Mouse (Mus musculus) limb, embryonic 11.5 days (tissue): ENCODE measurements at regions not wholly inside any gene's neighbourhood (a gene's known extent, or its start where the extent isn't known, plus 50 kb on each side); places are given as distances from the start of the nearest gene placed in this dataset.

Experiments used
- ATAC-seq: fragments of 200-750 bp; cut with Nextera tagmentation; 2 replicates; pipeline ENCODE4 v1.8.0; 2017; ENCODE audit warnings: low read depth; ENCODE audit not compliant: insufficient number of reproducible peaks, low FRiP score, low TSS enrichment
- DNase-seq: peaks from one replicate; pipeline ENCODE4 v3.0.0-alpha.2; 2015; ENCODE audit warnings: low spot score
- H3K27ac ChIP-seq: fragments of 300-500 bp; sonication (generic); replicated peaks from 2 replicates; pipeline ENCODE4 v1.5.1; 2014; ENCODE audit warnings: low read depth, mild to moderate bottlenecking, low read length
- H3K27me3 ChIP-seq: fragments of 300-500 bp; sonication (generic); 2 replicates; pipeline ENCODE4 v1.6.1; 2014; ENCODE audit warnings: mild to moderate bottlenecking, low read length, mixed read lengths; ENCODE audit not compliant: control insufficient read depth, insufficient read depth
- H3K36me3 ChIP-seq: fragments of 300-500 bp; sonication (generic); 2 replicates; pipeline ENCODE4 v1.6.1; 2014; ENCODE audit warnings: mild to moderate bottlenecking, low read length, moderate library complexity, mixed read lengths; ENCODE audit not compliant: control insufficient read depth, insufficient read depth
- H3K4me1 ChIP-seq: fragments of 300-500 bp; sonication (generic); 2 replicates; pipeline ENCODE4 v1.6.1; 2014; ENCODE audit warnings: low read length, mixed read lengths; ENCODE audit not compliant: control insufficient read depth, insufficient read depth
- H3K4me2 ChIP-seq: fragments of 300-500 bp; sonication (generic); 2 replicates; pipeline ENCODE4 v1.6.1; 2014; ENCODE audit warnings: low read depth, mild to moderate bottlenecking, moderate library complexity; ENCODE audit not compliant: severe bottlenecking
- H3K4me3 ChIP-seq: fragments of 300-500 bp; sonication (generic); 2 replicates; pipeline ENCODE4 v1.5.1; 2014; ENCODE audit warnings: low read depth, low read length
- H3K9ac ChIP-seq: fragments of 300-500 bp; sonication (generic); 2 replicates; pipeline ENCODE4 v1.6.1; 2014; ENCODE audit warnings: mild to moderate bottlenecking, low read length
- H3K9me3 ChIP-seq: fragments of 300-500 bp; sonication (generic); 2 replicates; pipeline ENCODE4 v1.6.1; 2016; ENCODE audit warnings: low read length; ENCODE audit not compliant: control insufficient read depth
- WGBS: fragments of 180-500 bp; shearing (Covaris S2); extraction: QIAGEN DNeasy Blood & Tissue Kit; methylation state at CpG from one replicate; pipeline ENCODE4 v1.1.7; 2014; 5-methylcytosine and 5-hydroxymethylcytosine counted together

GRCm38 (mm10) chr8:30648497-30648896 is 2780.0 kb upstream of the 5930422O12Rik start:
- Histone ChIP-seq H3K4me2 (no peak overlapping the region), H3K9me3 (no peaks in the 10 kb centered on the region), H3K9ac (no peak overlapping the region), H3K27me3 (no peaks in the 10 kb centered on the region), H3K4me3 (no peak overlapping the region), H3K36me3 (no peaks in the 10 kb centered on the region), H3K27ac (no peak overlapping the region), H3K4me1 (no peaks in the 10 kb centered on the region)
- no peak for ATAC-seq
- DNase-seq: no peak

DNA sequence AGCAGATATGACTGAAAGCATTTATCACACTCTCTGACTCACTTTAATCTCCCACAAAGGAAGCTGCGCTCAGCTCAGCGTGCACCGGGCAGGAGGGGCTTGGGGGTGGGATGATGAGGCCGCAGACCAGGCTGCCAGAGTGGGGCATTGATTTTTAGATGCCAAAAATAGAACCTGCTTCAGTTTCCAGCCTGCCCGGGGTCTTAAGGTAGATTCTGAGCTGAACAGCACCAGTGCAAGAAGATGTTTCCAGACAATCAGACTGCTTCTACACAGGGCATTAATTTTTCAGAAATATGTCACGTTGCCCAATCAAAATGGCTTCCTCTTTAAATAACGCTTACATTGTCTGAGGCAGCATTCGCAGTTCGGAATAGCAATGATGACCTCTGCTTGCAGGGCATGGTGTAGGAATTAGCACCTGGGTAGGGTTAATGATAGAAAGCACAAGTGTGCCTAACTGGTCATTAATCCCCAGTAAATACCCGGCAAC is 2772.7 kb upstream of the 5930422O12Rik start:
- Histone ChIP-seq H3K27ac (no peak overlapping the region), H3K4me1 (no peaks in the 10 kb centered on the region), H3K4me3 (no peak overlapping the region), H3K9ac (no peak overlapping the region), H3K27me3 (no peaks in the 10 kb centered on the region), H3K9me3 (no peaks in the 10 kb centered on the region), H3K4me2 (no peak overlapping the region), H3K36me3 (no peaks in the 10 kb centered on the region)
- no peak for ATAC-seq
- DNase-seq: no peak
- 61% methylated on average over 10 of the region's 10 CpGs for WGBS

DNA sequence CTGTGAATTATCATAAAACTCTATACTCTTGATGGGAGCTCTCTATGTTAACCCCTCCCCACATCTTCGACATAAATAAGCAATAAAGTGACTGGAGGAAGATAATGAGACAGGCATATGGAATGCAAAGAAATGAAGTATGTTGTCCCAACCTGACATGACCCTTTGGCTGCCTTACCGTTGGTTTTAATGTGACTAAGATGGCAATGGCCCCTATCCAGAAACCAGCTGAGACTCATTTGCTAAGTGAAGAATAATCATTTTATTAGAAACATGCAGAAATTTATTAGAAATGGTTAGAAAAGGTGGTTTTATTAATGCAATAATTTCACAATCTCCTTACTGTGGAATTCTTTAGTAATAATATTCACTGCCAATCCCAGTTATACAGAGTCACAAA is 2767.2 kb upstream of the 5930422O12Rik start:
- no peak overlapping the region for H3K4me2 ChIP-seq
- ATAC-seq (no peak), DNase-seq (no peak)
- H3K4me1 ChIP-seq: no peaks in the 10 kb centered on the region
- H3K27ac ChIP-seq: no peak overlapping the region
- no peak overlapping the region for H3K4me3 ChIP-seq
- H3K9me3 ChIP-seq: no peaks in the 10 kb centered on the region
- no peaks in the 10 kb centered on the region for H3K27me3 ChIP-seq
- 65% methylated on average over 2 of the region's 2 CpGs for WGBS
- no peaks in the 10 kb centered on the region for H3K36me3 ChIP-seq
- H3K9ac ChIP-seq: no peak overlapping the region

- no peaks in the 10 kb centered on the region for H3K9me3 ChIP-seq
- no peak overlapping the region for H3K4me2 ChIP-seq
- no peak overlapping the region for H3K27ac ChIP-seq
- H3K9ac ChIP-seq: no peak overlapping the region
- 59% methylated on average over 4 of the region's 4 CpGs for WGBS
- ATAC-seq (no peak), DNase-seq (no peak)
- no peaks in the 10 kb centered on the region for H3K27me3 ChIP-seq
- no peaks in the 10 kb centered on the region for H3K36me3 ChIP-seq
- H3K4me1 ChIP-seq: no peaks in the 10 kb centered on the region
- no peak overlapping the region for H3K4me3 ChIP-seq
These were observed 2759.1 kb upstream of the 5930422O12Rik start for GRCm38 (mm10) chr8:30669451-30669850.

DNA sequence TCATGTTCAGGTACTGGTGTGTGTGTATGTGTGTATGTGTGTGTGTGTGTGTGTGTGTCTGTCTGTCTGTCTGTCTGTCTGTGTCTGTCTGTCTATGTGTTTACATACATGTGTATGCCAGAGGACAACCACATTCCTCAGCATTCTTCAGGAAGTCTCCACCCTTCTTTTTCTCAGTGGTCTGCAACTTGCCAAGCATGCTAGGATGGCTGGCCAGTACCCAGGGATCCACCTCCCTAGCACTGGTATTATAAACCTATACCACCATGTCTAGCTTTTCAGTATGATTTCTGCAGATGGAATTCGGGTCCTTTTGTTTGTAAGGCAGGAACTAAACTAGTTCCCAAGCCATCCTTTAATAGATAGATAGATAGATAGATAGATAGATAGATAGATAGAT is 2751.1 kb upstream of the 5930422O12Rik start:
- H3K4me2 ChIP-seq: no peak overlapping the region
- H3K9me3 ChIP-seq: no peaks in the 10 kb centered on the region
- H3K4me1 ChIP-seq: no peaks in the 10 kb centered on the region
- no peak for DNase-seq
- H3K36me3 ChIP-seq: no peaks in the 10 kb centered on the region
- H3K27ac ChIP-seq: no peak overlapping the region
- H3K27me3 ChIP-seq: no peaks in the 10 kb centered on the region
- no peak overlapping the region for H3K9ac ChIP-seq
- no peak for ATAC-seq
- WGBS: 85% methylated on average over 1 of the region's 1 CpGs
- H3K4me3 ChIP-seq: no peak overlapping the region

GRCm38 (mm10) chr8:30682169-30682568 is 2746.3 kb upstream of the 5930422O12Rik start:
- 67% methylated on average over 3 of the region's 3 CpGs for WGBS
- Histone ChIP-seq H3K4me2 (no peak overlapping the region), H3K9ac (no peak overlapping the region), H3K9me3 (no peaks in the 10 kb centered on the region), H3K27ac (no peak overlapping the region), H3K4me3 (no peak overlapping the region), H3K4me1 (no peaks in the 10 kb centered on the region), H3K36me3 (no peaks in the 10 kb centered on the region), H3K27me3 (no peaks in the 10 kb centered on the region)
- DNase-seq (no peak), ATAC-seq (no peak)

GRCm38 (mm10) chr8:30686539-30686938 is 2742.0 kb upstream of the 5930422O12Rik start:
- Histone ChIP-seq H3K27ac (no peak overlapping the region), H3K4me1 (no peaks in the 10 kb centered on the region), H3K9me3 (no peaks in the 10 kb centered on the region), H3K27me3 (no peaks in the 10 kb centered on the region), H3K4me3 (no peak overlapping the region), H3K4me2 (no peak overlapping the region), H3K9ac (no peak overlapping the region), H3K36me3 (no peaks in the 10 kb centered on the region)
- DNase-seq (no peak), ATAC-seq (no peak)
- 89% methylated on average over 3 of the region's 3 CpGs for WGBS

- Histone ChIP-seq H3K4me3 (no peak overlapping the region), H3K9me3 (no peaks in the 10 kb centered on the region), H3K4me2 (no peak overlapping the region), H3K4me1 (no peaks in the 10 kb centered on the region), H3K27me3 (no peaks in the 10 kb centered on the region), H3K36me3 (no peaks in the 10 kb centered on the region), H3K27ac (no peak overlapping the region), H3K9ac (no peak overlapping the region)
- DNase-seq: no peak
- WGBS: 86% methylated on average over 3 of the region's 3 CpGs
- ATAC-seq: no peak
These were observed 2734.4 kb upstream of the 5930422O12Rik start for GRCm38 (mm10) chr8:30694126-30694525.

GRCm38 (mm10) chr8:30716643-30717042 is 2711.9 kb upstream of the 5930422O12Rik start:
- H3K36me3 ChIP-seq: no peaks in the 10 kb centered on the region
- no peaks in the 10 kb centered on the region for H3K27me3 ChIP-seq
- no peak overlapping the region for H3K4me3 ChIP-seq
- H3K4me1 ChIP-seq: no peaks in the 10 kb centered on the region
- no peak overlapping the region for H3K27ac ChIP-seq
- no peak overlapping the region for H3K4me2 ChIP-seq
- DNase-seq (no peak), ATAC-seq (no peak)
- no peak overlapping the region for H3K9ac ChIP-seq
- WGBS: 96% methylated on average over 1 of the region's 1 CpGs
- no peaks in the 10 kb centered on the region for H3K9me3 ChIP-seq
